Mouse (Mus musculus): ENCODE measurements at regions not wholly inside any gene's neighbourhood (a gene's known extent, or its start where the extent isn't known, plus 50 kb on each side); places are given as distances from the start of the nearest gene placed in this dataset.

GRCm38 (mm10) chr2:14544686-14545085 is 58.2 kb upstream of the Cacnb2 start:
- TF ChIP-seq CTCF (IDR thresholded peaks at IDR 0.05; ENCODE audit: control insufficient read depth, insufficient read depth, insufficient read length) (no peak), CEBPB (IDR thresholded peaks at IDR 0.05; ENCODE audit: low read depth) (no peak)

Measured in C2C12 (cell line).